Mouse (Mus musculus): ENCODE data around the gene Zfp605. TPM values are rescaled to one million over a fixed set of nuclear protein-coding genes. Genes with fewer than 3 reads are reported as not detected.
A peak's percentile ranks its signal among the peaks of the same experiment; 100 is the strongest.

Gene Zfp605
- polyA plus RNA-seq, 1 experiment from 2014 or later = 3.2 TPM

- Histone ChIP-seq H3K4me1 (replicated peaks) (peaks cover 31% of the 10 kb centered on the region), H3K4me3 (peak overlapping the region; percentile 42), H3K27ac (no peak overlapping the region), H3K9ac (no peak overlapping the region; the same call in 1 of the 2 replicates), H3K36me3 (peaks cover 42% of the 10 kb centered on the region), H3K4me2 (peak overlapping the region; percentile 79), H3K9me3 (replicated peaks) (no peaks in the 10 kb centered on the region), H3K27me3 (peaks cover 6% of the 10 kb centered on the region; the same call in 1 of the 2 replicates)
- ATAC-seq (replicated peaks; ENCODE audit: insufficient number of reproducible peaks, insufficient read depth, low FRiP score, low read depth) = peak; percentile 20; the same call in 1 of the 2 replicates
- WGBS = 8% methylated on average over 34 of the region's 34 CpGs
Observed at GRCm38 (mm10) chr5:110101716-110102347, 8.1 kb upstream of the Zfp605 start.

- Histone ChIP-seq H3K27me3 (peaks cover 6% of the 10 kb centered on the region; the same call in 1 of the 2 replicates), H3K4me1 (replicated peaks) (peaks cover 34% of the 10 kb centered on the region), H3K36me3 (peaks cover 42% of the 10 kb centered on the region), H3K9me3 (replicated peaks) (no peaks in the 10 kb centered on the region), H3K4me3 (no peak overlapping the region), H3K4me2 (peak overlapping the region; percentile 79), H3K27ac (no peak overlapping the region), H3K9ac (no peak overlapping the region)
- 87% methylated on average over 13 of the region's 13 CpGs for WGBS
- no peak for ATAC-seq (replicated peaks; ENCODE audit: insufficient number of reproducible peaks, insufficient read depth, low FRiP score, low read depth)
Observed at GRCm38 (mm10) chr5:110102429-110102828, 7.5 kb upstream of the Zfp605 start.

GRCm38 (mm10) chr5:110102853-110103625 lies 6.9 kb upstream of the Zfp605 start:
- ATAC-seq (replicated peaks; ENCODE audit: insufficient number of reproducible peaks, insufficient read depth, low FRiP score, low read depth) = no peak

GRCm38 (mm10) chr5:110103901-110104615 lies 5.8 kb upstream of the Zfp605 start:
- WGBS = 93% methylated on average over 27 of the region's 27 CpGs
- Histone ChIP-seq H3K36me3 (peaks cover 42% of the 10 kb centered on the region), H3K4me1 (replicated peaks) (peaks cover 34% of the 10 kb centered on the region), H3K27me3 (peaks cover 6% of the 10 kb centered on the region; the same call in 1 of the 2 replicates), H3K9me3 (replicated peaks) (no peaks in the 10 kb centered on the region), H3K4me2 (no peak overlapping the region), H3K27ac (no peak overlapping the region), H3K4me3 (no peak overlapping the region), H3K9ac (no peak overlapping the region)
- no peak for ATAC-seq (replicated peaks; ENCODE audit: insufficient number of reproducible peaks, insufficient read depth, low FRiP score, low read depth)

More at GRCm38 (mm10) chr5:110102853-110103625, 6.9 kb upstream of the Zfp605 start:
- peaks cover 34% of the 10 kb centered on the region for H3K4me1 ChIP-seq (replicated peaks)
- 91% methylated on average over 19 of the region's 19 CpGs for WGBS
- H3K27ac ChIP-seq = no peak overlapping the region
- peaks cover 42% of the 10 kb centered on the region for H3K36me3 ChIP-seq
- H3K4me3 ChIP-seq = no peak overlapping the region
- H3K9ac ChIP-seq = no peak overlapping the region
- H3K4me2 ChIP-seq = no peak overlapping the region
- H3K27me3 ChIP-seq = peaks cover 6% of the 10 kb centered on the region; the same call in 1 of the 2 replicates
- H3K9me3 ChIP-seq (replicated peaks) = no peaks in the 10 kb centered on the region

GRCm38 (mm10) chr5:110104616-110105380 lies 5.1 kb upstream of the Zfp605 start:
- peaks cover 6% of the 10 kb centered on the region; the same call in 1 of the 2 replicates for H3K27me3 ChIP-seq
- H3K4me1 ChIP-seq (replicated peaks) = peaks cover 34% of the 10 kb centered on the region
- ATAC-seq (replicated peaks; ENCODE audit: insufficient number of reproducible peaks, insufficient read depth, low FRiP score, low read depth) = no peak
- peaks cover 42% of the 10 kb centered on the region for H3K36me3 ChIP-seq
- no peak overlapping the region for H3K9ac ChIP-seq
- H3K9me3 ChIP-seq (replicated peaks) = no peaks in the 10 kb centered on the region
- 95% methylated on average over 36 of the region's 36 CpGs for WGBS
- no peak overlapping the region for H3K4me2 ChIP-seq
- H3K4me3 ChIP-seq = no peak overlapping the region
- H3K27ac ChIP-seq = no peak overlapping the region

GRCm38 (mm10) chr5:110106140-110106871 lies 3.6 kb upstream of the Zfp605 start:
- Histone ChIP-seq H3K9ac (no peak overlapping the region), H3K9me3 (replicated peaks) (no peaks in the 10 kb centered on the region), H3K4me2 (peak overlapping the region; percentile 90), H3K4me3 (peak overlapping the region; percentile 97), H3K27ac (no peak overlapping the region), H3K36me3 (peaks cover 42% of the 10 kb centered on the region), H3K27me3 (0 out of 2 replicates have a peak, but pooled peaks cover 2% of the 10 kb centered on the region), H3K4me1 (replicated peaks) (peaks cover 27% of the 10 kb centered on the region)
- ATAC-seq (replicated peaks; ENCODE audit: insufficient number of reproducible peaks, insufficient read depth, low FRiP score, low read depth) = no peak
- WGBS = 92% methylated on average over 26 of the region's 26 CpGs

GRCm38 (mm10) chr5:110106901-110107564 lies 2.9 kb upstream of the Zfp605 start:
- WGBS = 14% methylated on average over 41 of the region's 41 CpGs
- H3K4me3 ChIP-seq = peak overlapping the region; percentile 97
- H3K9ac ChIP-seq = peak overlapping the region; percentile 92
- no peaks in the 10 kb centered on the region for H3K27me3 ChIP-seq
- peak overlapping the region; percentile 100 for H3K27ac ChIP-seq
- H3K4me2 ChIP-seq = peak overlapping the region; percentile 90
- peaks cover 20% of the 10 kb centered on the region for H3K4me1 ChIP-seq (replicated peaks)
- H3K9me3 ChIP-seq (replicated peaks) = no peaks in the 10 kb centered on the region
- peaks cover 47% of the 10 kb centered on the region for H3K36me3 ChIP-seq
- ATAC-seq (replicated peaks; ENCODE audit: insufficient number of reproducible peaks, insufficient read depth, low FRiP score, low read depth) = no peak

GRCm38 (mm10) chr5:110107581-110108304 lies 2.1 kb upstream of the Zfp605 start, which contains the start of gene Gtpbp6:
Gtpbp6 (minus strand) TSS chr5:110108197.
- under 1% methylated on average over 69 of the region's 71 CpGs for WGBS
- peak; percentile 88 for ATAC-seq (replicated peaks; ENCODE audit: insufficient number of reproducible peaks, insufficient read depth, low FRiP score, low read depth)

GRCm38 (mm10) chr5:110108305-110108628 lies 1.6 kb upstream of the Zfp605 start:
- Histone ChIP-seq H3K4me1 (replicated peaks) (peaks cover 16% of the 10 kb centered on the region), H3K4me3 (peak overlapping the region; percentile 97), H3K27ac (peak overlapping the region; percentile 100), H3K4me2 (peak overlapping the region; percentile 90), H3K9ac (peak overlapping the region; percentile 92; the same call in 1 of the 2 replicates), H3K9me3 (replicated peaks) (no peaks in the 10 kb centered on the region), H3K36me3 (peaks cover 44% of the 10 kb centered on the region), H3K27me3 (no peaks in the 10 kb centered on the region)
- no peak for ATAC-seq (replicated peaks; ENCODE audit: insufficient number of reproducible peaks, insufficient read depth, low FRiP score, low read depth)
- 0% methylated on average over 7 of the region's 7 CpGs for WGBS

More at GRCm38 (mm10) chr5:110107581-110108304, 2.1 kb upstream of the Zfp605 start, which contains the start of gene Gtpbp6:
- Histone ChIP-seq H3K27ac (peak within 1 kb of the TSS; percentile 100), H3K27me3 (no peaks in the 10 kb centered on the region), H3K9ac (peak within 1 kb of the TSS; percentile 92), H3K4me1 (replicated peaks) (peaks cover 16% of the 10 kb centered on the region), H3K36me3 (peaks cover 44% of the 10 kb centered on the region), H3K4me3 (peak within 1 kb of the TSS; percentile 97), H3K9me3 (replicated peaks) (no peaks in the 10 kb centered on the region), H3K4me2 (peak within 1 kb of the TSS; percentile 90)
